In genomic region chr10:18070144-18070543, GRCm38 (mm10) we compare ENCODE assay signal across 9 mouse cellular contexts. TPM values are rescaled to one million over a fixed set of nuclear protein-coding genes. Genes with fewer than 3 reads are reported as not detected.
A peak's percentile ranks its signal among the peaks of the same experiment; 100 is the strongest.
DNase-seq lines count a peak whose midpoint lies in the region; ATAC-seq and TF ChIP-seq lines count a peak whose summit lies in the region.
"Had no signal": no experiment of that assay in that cellular context is flagged by ENCODE, and none has a peak within 500 bp of the region (broad histone marks: within the 10 kb centered on the region; RNA-seq: fewer than 3 reads in every experiment).

No protein-coding gene starts in this region.

- no peak for DNase-seq in embryonic facial prominence, embryonic 10.5 days (ENCODE audit: low spot score)
- DNase-seq in lung, postnatal 36 days = peak; percentile 18
- no peak for DNase-seq in lung, postnatal 4 days
- DNase-seq in hindbrain, postnatal 0 days (ENCODE audit: low spot score) = peak; percentile 62
- no peak for DNase-seq in spleen, postnatal 4 days (ENCODE audit: low spot score in 2 of 2)
- no peak for DNase-seq in adrenal gland, adult 8-10 months

- no peak overlapping the region for H3K4me2 ChIP-seq in embryonic facial prominence, embryonic 13.5 days
- 0 out of 2 replicates have a peak overlapping the region, but pooled peaks have one; percentile 7 for H3K4me2 ChIP-seq in hindbrain, postnatal 0 days (ENCODE audit: low read depth, low read length)
- H3K4me2 ChIP-seq: midbrain, embryonic 12.5 days had no signal

- ATAC-seq in embryonic facial prominence, embryonic 13.5 days (ENCODE audit: insufficient number of reproducible peaks, insufficient read depth, low FRiP score, low TSS enrichment, low read depth) = no peak
- ATAC-seq in hindbrain, postnatal 0 days = peak; percentile 68; the same call in 1 of the 2 replicates
- 0 out of 2 replicates have a peak, but pooled peaks have one; percentile 20 for ATAC-seq in megakaryocyte progenitor cell, adult 5-6 weeks (replicated peaks; ENCODE audit: poor library complexity)

- no peak overlapping the region for H3K9ac ChIP-seq in embryonic facial prominence, embryonic 13.5 days
- no peak overlapping the region for H3K9ac ChIP-seq in hindbrain, postnatal 0 days (replicated peaks; ENCODE audit: low read length)
- H3K9ac ChIP-seq: midbrain, embryonic 12.5 days had no signal

- no peak for TF ChIP-seq CTCF in hindbrain, postnatal 0 days (IDR thresholded peaks at IDR 0.05; ENCODE audit: low read depth)

- no peaks in the 10 kb centered on the region for H3K27me3 ChIP-seq in embryonic facial prominence, embryonic 13.5 days
- H3K27me3 ChIP-seq in embryonic facial prominence, embryonic 10.5 days (replicated peaks; ENCODE audit: low read depth, poor library complexity, severe bottlenecking) = no peaks in the 10 kb centered on the region
- H3K27me3 ChIP-seq in hindbrain, postnatal 0 days (ENCODE audit: insufficient read depth, low read length) = no peaks in the 10 kb centered on the region
- H3K27me3 ChIP-seq: midbrain, embryonic 12.5 days had no signal

- H3K36me3 ChIP-seq in embryonic facial prominence, embryonic 13.5 days = no peaks in the 10 kb centered on the region
- no peaks in the 10 kb centered on the region for H3K36me3 ChIP-seq in embryonic facial prominence, embryonic 10.5 days (replicated peaks)
- H3K36me3 ChIP-seq in hindbrain, postnatal 0 days (ENCODE audit: insufficient read depth, low read length) = no peaks in the 10 kb centered on the region
- H3K36me3 ChIP-seq: midbrain, embryonic 12.5 days had no signal

- 78% methylated on average over 3 of the region's 3 CpGs for WGBS in embryonic facial prominence, embryonic 13.5 days
- 87% methylated on average over 3 of the region's 3 CpGs for WGBS in embryonic facial prominence, embryonic 10.5 days
- 44% methylated on average over 3 of the region's 3 CpGs for WGBS in hindbrain, postnatal 0 days

- H3K27ac ChIP-seq in embryonic facial prominence, embryonic 13.5 days = peak overlapping the region; percentile 28; the same call in 1 of the 2 replicates
- no peak overlapping the region for H3K27ac ChIP-seq in embryonic facial prominence, embryonic 10.5 days (replicated peaks)
- peak overlapping the region; percentile 77 for H3K27ac ChIP-seq in hindbrain, postnatal 0 days
- H3K27ac ChIP-seq: midbrain, embryonic 12.5 days had no signal

- H3K4me1 ChIP-seq in embryonic facial prominence, embryonic 13.5 days = peaks cover 28% of the 10 kb centered on the region
- H3K4me1 ChIP-seq in embryonic facial prominence, embryonic 10.5 days = peaks cover 6% of the 10 kb centered on the region
- 0 out of 2 replicates have a peak, but pooled peaks cover 5% of the 10 kb centered on the region for H3K4me1 ChIP-seq in hindbrain, postnatal 0 days (ENCODE audit: insufficient read depth, low read length)

- no peak overlapping the region for H3K4me3 ChIP-seq in embryonic facial prominence, embryonic 13.5 days
- no peak overlapping the region for H3K4me3 ChIP-seq in embryonic facial prominence, embryonic 10.5 days
- no peak overlapping the region for H3K4me3 ChIP-seq in hindbrain, postnatal 0 days (ENCODE audit: low read length)
- H3K4me3 ChIP-seq: midbrain, embryonic 12.5 days had no signal

- no peaks in the 10 kb centered on the region for H3K9me3 ChIP-seq in embryonic facial prominence, embryonic 13.5 days
- H3K9me3 ChIP-seq in embryonic facial prominence, embryonic 10.5 days = no peaks in the 10 kb centered on the region
- no peaks in the 10 kb centered on the region for H3K9me3 ChIP-seq in hindbrain, postnatal 0 days (ENCODE audit: low read length)
- H3K9me3 ChIP-seq: midbrain, embryonic 12.5 days had no signal

RNA-seq across cellular contexts. Expression of gene Reps1, which starts 14.5 kb away (rescaled TPM):
- polyA plus RNA-seq in embryonic facial prominence, embryonic 13.5 days (2015; fragmentation: Nextera tagmentation; extraction: Ambion mirVana) = 15.7 and 17.2 TPM in 2 replicates
- 15.3 and 16.5 TPM in 2 replicates for polyA plus RNA-seq in embryonic facial prominence, embryonic 10.5 days (2016; fragmentation: Nextera tagmentation; extraction: Ambion mirVana)
- 64.9 and 69.5 TPM in 2 replicates for total RNA-seq in hindbrain, postnatal 0 days (2014; rRNA removed)
- 20.6 and 21.1 TPM in 2 replicates for polyA plus RNA-seq in hindbrain, postnatal 0 days (2015; fragmentation: Nextera tagmentation; extraction: Ambion mirVana)
- total RNA-seq in megakaryocyte progenitor cell, adult 5-6 weeks (2015) = 76.9 and 86.2 TPM in 2 replicates
- 39.2 and 47.2 TPM in 2 replicates for total RNA-seq in megakaryocyte progenitor cell, adult 5-6 weeks (2017)
- total RNA-seq in adrenal gland, adult 8-10 months (2022) = 10 to 100 TPM; 30.7 to 46.2 (median 39.6) TPM

RNA-seq across cellular contexts. Expression of gene Abracl, which starts 47.1 kb away (rescaled TPM):
- polyA plus RNA-seq in embryonic facial prominence, embryonic 13.5 days (2015; fragmentation: Nextera tagmentation; extraction: Ambion mirVana) = 136 and 160 TPM in 2 replicates
- polyA plus RNA-seq in embryonic facial prominence, embryonic 10.5 days (2016; fragmentation: Nextera tagmentation; extraction: Ambion mirVana) = 163 and 164 TPM in 2 replicates
- 10.4 and 27.9 TPM in 2 replicates for total RNA-seq in hindbrain, postnatal 0 days (2014; rRNA removed)
- polyA plus RNA-seq in hindbrain, postnatal 0 days (2015; fragmentation: Nextera tagmentation; extraction: Ambion mirVana) = 55.9 and 60.6 TPM in 2 replicates
- 274 and 350 TPM in 2 replicates for total RNA-seq in megakaryocyte progenitor cell, adult 5-6 weeks (2015)
- 298 and 321 TPM in 2 replicates for total RNA-seq in megakaryocyte progenitor cell, adult 5-6 weeks (2017)
- total RNA-seq in adrenal gland, adult 8-10 months (2022) = 10 to 100 TPM; 14.6 to 33.2 (median 18.8) TPM

Comparison
In these comparisons a context has a peak if more than half of its experiments do, and no peak if none do; other contexts are left out.
1. DNase-seq: peak in lung, postnatal 36 days (single experiment) and hindbrain, postnatal 0 days (single experiment); none in embryonic facial prominence, embryonic 10.5 days (single experiment), lung, postnatal 4 days (0 of 2), spleen, postnatal 4 days (0 of 2) and adrenal gland, adult 8-10 months (single experiment).